In the genomic region with DNA sequence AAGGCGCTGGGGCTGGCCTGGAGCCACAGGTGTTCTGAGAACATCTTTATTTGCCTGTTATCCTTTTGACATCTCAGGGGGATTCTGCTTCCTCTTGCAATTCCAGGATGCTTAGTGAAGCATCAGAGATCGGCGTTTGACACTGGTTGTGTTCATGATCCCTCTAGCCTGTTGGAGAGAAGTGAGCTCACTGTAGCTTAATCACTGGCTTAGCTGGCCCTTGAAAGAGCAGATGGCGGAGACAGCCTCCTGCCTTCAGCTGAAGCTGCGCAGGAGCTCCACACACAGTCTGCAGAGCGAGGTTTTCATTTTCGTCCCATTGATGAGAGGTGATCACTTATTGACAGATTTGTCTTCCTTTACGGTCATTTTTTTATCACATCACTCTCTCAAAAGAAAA, we compare ENCODE assay signal across 21 mouse cellular contexts. TPM values are rescaled to one million over a fixed set of nuclear protein-coding genes. Genes with fewer than 3 reads are reported as not detected.
DNase-seq lines count a peak whose midpoint lies in the region; ATAC-seq and TF ChIP-seq lines count a peak whose summit lies in the region.
"Had no signal": no experiment of that assay in that cellular context is flagged by ENCODE, and none has a peak within 500 bp of the region (broad histone marks: within the 10 kb centered on the region; RNA-seq: fewer than 3 reads in every experiment).

No protein-coding gene starts in this region.

- peak overlapping the region; percentile 43; the same call in 1 of the 2 replicates for H3K27ac ChIP-seq in layer of hippocampus, adult 2 months
- H3K27ac ChIP-seq: embryonic facial prominence, embryonic 15.5 days; forebrain, embryonic 15.5 days; heart, adult 2 months; midbrain, embryonic 12.5 days had no signal

- 0 out of 2 replicates have a peak, but pooled peaks have one; percentile 61 for ATAC-seq in cerebellum, adult (ENCODE audit: insufficient number of reproducible peaks, low FRiP score, low TSS enrichment)
- ATAC-seq: forebrain, embryonic 15.5 days; hindbrain, embryonic 16.5 days had no signal

- TF ChIP-seq CTCF in layer of hippocampus, adult 2 months (conservative IDR thresholded peaks at IDR 0.05): no peak

- intact Hi-C loops in left cerebral cortex, postnatal 25 days (cut with DNase I): no loop called here
- intact Hi-C loops in left cerebral cortex, postnatal 4 days (cut with DNase I): no loop called here

- peak overlapping the region; percentile 24 for H3K4me3 ChIP-seq in layer of hippocampus, adult 2 months
- H3K4me3 ChIP-seq: embryonic facial prominence, embryonic 15.5 days; forebrain, embryonic 15.5 days; heart, adult 2 months; midbrain, embryonic 12.5 days had no signal

- DNase-seq in cerebellum, postnatal 4 days (ENCODE audit: low spot score in 2 of 2): no peak
- DNase-seq in left cerebral cortex, postnatal 25 days (ENCODE audit: low spot score in 2 of 2): peak; percentile 26 to 63
- no peak for DNase-seq in left cerebral cortex, postnatal 4 days
- DNase-seq in cerebellum, adult 18-20 months: peak; percentile 35 to 47
- DNase-seq in layer of hippocampus, adult 2 months (ENCODE audit: low spot score in 2 of 2): peak; percentile 23 to 52
- DNase-seq in heart, adult 18-20 months: no peak
- DNase-seq in ovary, postnatal 36 days (ENCODE audit: low spot score): no peak
- DNase-seq: heart, adult 2 months; kidney, adult 18-20 months; kidney, postnatal 14 days; liver; lung, adult 18-20 months; lung, postnatal 4 days; thymus, postnatal 14 days had no signal

RNA-seq across cellular contexts. Expression of a gene that starts 9.1 kb away (rescaled TPM):
- not detected for total RNA-seq in left cerebral cortex, postnatal 25 days (2021)
- total RNA-seq in left cerebral cortex, postnatal 4 days (2021): not detected
- not detected for total RNA-seq in layer of hippocampus, adult 2 months (2021)
- total RNA-seq in heart, adult 18-20 months (2021): not detected
- total RNA-seq: gastrocnemius, adult 8-10 months; heart, adult 2 months; left cerebral cortex, adult 8-10 months had no signal

RNA-seq across cellular contexts. Expression of a gene that starts 20.3 kb away (rescaled TPM):
- total RNA-seq in left cerebral cortex, postnatal 25 days (2021): 10 to 100 TPM; 25.4 TPM
- 100 to 1,000 TPM in 1 of 2 experiments, 10 to 100 TPM in 1; 96.3 to 104 TPM for total RNA-seq in left cerebral cortex, postnatal 4 days (2021)
- total RNA-seq in layer of hippocampus, adult 2 months (2021): 10 to 100 TPM; 11.5 to 13.1 TPM
- 1 to 10 TPM; 3.8 to 3.9 TPM for total RNA-seq in heart, adult 18-20 months (2021)

Comparison
In these comparisons a context has a peak if more than half of its experiments do, and no peak if none do; other contexts are left out.
1. DNase-seq: peak in left cerebral cortex, postnatal 25 days (2 of 2), cerebellum, adult 18-20 months (2 of 2) and layer of hippocampus, adult 2 months (2 of 2); none in cerebellum, postnatal 4 days (0 of 2), left cerebral cortex, postnatal 4 days (single experiment), heart, adult 18-20 months (0 of 2) and ovary, postnatal 36 days (single experiment).